Mouse (Mus musculus) erythroblast, embryonic 14.5 days (primary cell): ENCODE measurements around the gene E2f8.

ENCODE experiments used
- GATA1 ChIP-seq: IDR thresholded peaks from 2 replicates; pipeline ENCODE4 v1.6.1; 2012; ENCODE audit warnings: low read length, inconsistent platforms, mixed read lengths
- TAL1 ChIP-seq: IDR thresholded peaks from 3 replicates; pipeline ENCODE4 v1.6.1; 2012; ENCODE audit warnings: low read length, inconsistent platforms, mixed read lengths

- TF ChIP-seq GATA1, result no peak
- no peak for TF ChIP-seq TAL1
Measured at GRCm38 (mm10) chr7:48859362-48859761, 22.0 kb downstream of the E2f8 start.
